In the genomic region with DNA sequence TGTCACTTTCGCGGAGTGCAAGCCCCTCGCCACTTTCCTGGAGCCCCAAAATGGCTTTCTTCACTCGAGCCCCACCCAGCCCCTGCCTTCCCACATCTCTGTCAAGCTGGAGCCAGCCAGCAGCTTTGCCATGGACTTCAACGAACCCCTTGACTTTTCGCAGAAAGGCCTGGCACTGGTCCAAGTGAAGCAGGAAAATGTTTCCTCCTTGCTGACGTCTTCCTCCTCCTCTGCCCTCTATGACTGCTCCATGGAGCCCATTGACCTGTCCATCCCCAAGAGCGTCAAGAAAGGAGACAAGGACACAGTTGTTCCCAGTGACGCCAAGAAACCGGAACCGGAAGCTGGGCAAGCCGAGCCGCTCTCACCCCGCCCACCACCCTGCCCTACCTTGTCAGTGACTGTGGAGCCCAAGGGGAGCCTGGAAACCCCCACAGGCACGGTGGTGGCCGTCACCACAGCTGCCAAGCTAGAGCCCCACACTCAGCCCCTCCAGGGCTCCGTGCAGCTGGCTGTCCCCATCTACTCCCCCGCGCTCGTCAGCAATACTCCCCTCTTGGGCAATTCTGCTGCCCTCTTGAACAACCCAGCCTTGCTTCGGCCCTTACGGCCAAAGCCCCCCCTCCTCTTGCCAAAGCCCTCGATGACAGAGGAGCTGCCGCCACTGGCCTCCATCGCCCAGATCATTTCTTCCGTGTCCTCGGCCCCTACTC, we compare ENCODE assay signal across 17 mouse cellular contexts.
A peak's percentile ranks its signal among the peaks of the same experiment; 100 is the strongest.
DNase-seq lines count a peak whose midpoint lies in the region; ATAC-seq and TF ChIP-seq lines count a peak whose summit lies in the region.
"Had no signal": no experiment of that assay in that cellular context is flagged by ENCODE, and none has a peak within 500 bp of the region (broad histone marks: within the 10 kb centered on the region; RNA-seq: fewer than 3 reads in every experiment).

No protein-coding gene starts in this region.

- H3K9me3 ChIP-seq in hindbrain, embryonic 16.5 days (ENCODE audit: control insufficient read depth, low read length), result no peaks in the 10 kb centered on the region
- H3K9me3 ChIP-seq in hindbrain, embryonic 14.5 days (ENCODE audit: control insufficient read depth, low read length), result no peaks in the 10 kb centered on the region
- no peaks in the 10 kb centered on the region for H3K9me3 ChIP-seq in E14TG2a.4 (ENCODE audit: low read length)
- H3K9me3 ChIP-seq: hindbrain, embryonic 13.5 days; limb, embryonic 13.5 days; midbrain, embryonic 15.5 days had no signal

- H3K4me2 ChIP-seq in hindbrain, embryonic 16.5 days (ENCODE audit: low read length), result no peak overlapping the region
- no peak overlapping the region for H3K4me2 ChIP-seq in hindbrain, embryonic 14.5 days (replicated peaks)
- H3K4me2 ChIP-seq: hindbrain, embryonic 13.5 days; limb, embryonic 13.5 days; midbrain, embryonic 15.5 days had no signal

- H3K4me3 ChIP-seq in hindbrain, embryonic 16.5 days (ENCODE audit: low read length), result no peak overlapping the region
- no peak overlapping the region for H3K4me3 ChIP-seq in hindbrain, embryonic 14.5 days (replicated peaks; ENCODE audit: low read length)
- peak overlapping the region; percentile 69 for H3K4me3 ChIP-seq in E14TG2a.4 (replicated peaks; ENCODE audit: low read length)
- H3K4me3 ChIP-seq: hindbrain, embryonic 13.5 days; limb, embryonic 13.5 days; midbrain, embryonic 15.5 days had no signal

- H3K27me3 ChIP-seq in hindbrain, embryonic 16.5 days (replicated peaks; ENCODE audit: control insufficient read depth, insufficient read depth, low read length), result no peaks in the 10 kb centered on the region
- no peaks in the 10 kb centered on the region for H3K27me3 ChIP-seq in hindbrain, embryonic 14.5 days (ENCODE audit: control insufficient read depth, insufficient read depth, low read length)
- H3K27me3 ChIP-seq in E14TG2a.4 (ENCODE audit: insufficient read depth, low read length), result 0 out of 2 replicates have a peak, but pooled peaks cover 6% of the 10 kb centered on the region
- H3K27me3 ChIP-seq: CH12.LX; hindbrain, embryonic 13.5 days; limb, embryonic 13.5 days; midbrain, embryonic 15.5 days had no signal

- ATAC-seq in hindbrain, embryonic 16.5 days, result peak; percentile 14; the same call in 1 of the 2 replicates
- no peak for ATAC-seq in hindbrain, embryonic 14.5 days (ENCODE audit: low FRiP score)
- ATAC-seq: forebrain, embryonic 14.5 days; midbrain, embryonic 15.5 days had no signal

- H3K36me3 ChIP-seq in hindbrain, embryonic 16.5 days (ENCODE audit: control insufficient read depth, insufficient read depth, low read length), result no peaks in the 10 kb centered on the region
- H3K36me3 ChIP-seq in hindbrain, embryonic 14.5 days (replicated peaks; ENCODE audit: control insufficient read depth, insufficient read depth), result no peaks in the 10 kb centered on the region
- peaks cover 87% of the 10 kb centered on the region for H3K36me3 ChIP-seq in E14TG2a.4 (ENCODE audit: insufficient read depth, low read length)
- H3K36me3 ChIP-seq: midbrain, embryonic 15.5 days had no signal

- TF ChIP-seq CTCF in E14TG2a.4 (conservative IDR thresholded peaks at IDR 0.05; ENCODE audit: low read length), result no peak

- H3K27ac ChIP-seq in hindbrain, embryonic 16.5 days (ENCODE audit: low read depth, low read length), result no peak overlapping the region
- no peak overlapping the region for H3K27ac ChIP-seq in hindbrain, embryonic 14.5 days
- H3K27ac ChIP-seq: hindbrain, embryonic 13.5 days; limb, embryonic 13.5 days; midbrain, embryonic 15.5 days had no signal

- peak; percentile 53 for DNase-seq in adrenal gland, postnatal 10 days
- DNase-seq in adrenal gland, postnatal 4 days (ENCODE audit: low spot score in 2 of 2), result no peak
- DNase-seq in hindbrain, embryonic 14.5 days (ENCODE audit: low spot score), result no peak
- peak; percentile 58 for DNase-seq in lung, postnatal 10 days
- no peak for DNase-seq in embryo, embryonic 11 days
- DNase-seq in Muller cell, postnatal 12 days (ENCODE audit: inconsistent ontology term), result no peak
- DNase-seq: adrenal gland, postnatal 36 days; cerebellum, postnatal 36 days; right cerebral cortex, postnatal 4 days; thymus, postnatal 4 days had no signal

- no peaks in the 10 kb centered on the region for H3K4me1 ChIP-seq in hindbrain, embryonic 16.5 days (ENCODE audit: control insufficient read depth, insufficient read depth, low read depth, low read length)
- no peaks in the 10 kb centered on the region for H3K4me1 ChIP-seq in hindbrain, embryonic 14.5 days (replicated peaks; ENCODE audit: control insufficient read depth, insufficient read depth, low read length)
- peaks cover 41% of the 10 kb centered on the region for H3K4me1 ChIP-seq in E14TG2a.4 (replicated peaks; ENCODE audit: low read depth, low read length)
- H3K4me1 ChIP-seq: hindbrain, embryonic 13.5 days; limb, embryonic 13.5 days; midbrain, embryonic 15.5 days had no signal

- WGBS in hindbrain, embryonic 16.5 days, result 65% methylated on average over 27 of the region's 27 CpGs
- 73% methylated on average over 27 of the region's 27 CpGs for WGBS in hindbrain, embryonic 14.5 days

- no peak overlapping the region for H3K9ac ChIP-seq in hindbrain, embryonic 16.5 days (ENCODE audit: low read depth, low read length)
- no peak overlapping the region for H3K9ac ChIP-seq in hindbrain, embryonic 14.5 days
- H3K9ac ChIP-seq: hindbrain, embryonic 13.5 days; limb, embryonic 13.5 days; midbrain, embryonic 15.5 days had no signal

Comparison
In these comparisons a context has a peak if more than half of its experiments do, and no peak if none do; other contexts are left out.
1. DNase-seq: peak in adrenal gland, postnatal 10 days (single experiment) and lung, postnatal 10 days (single experiment); none in adrenal gland, postnatal 4 days (0 of 2), hindbrain, embryonic 14.5 days (single experiment), embryo, embryonic 11 days (single experiment) and Muller cell, postnatal 12 days (single experiment).